Mouse (Mus musculus) hindbrain, postnatal 0 days (tissue): ENCODE data around the gene Dck. TPM values are rescaled to one million over a fixed set of nuclear protein-coding genes. Genes with fewer than 3 reads are reported as not detected.
A peak's percentile ranks its signal among the peaks of the same experiment; 100 is the strongest.
"Not testable (repeated sequence)": the region's sequence is repeated elsewhere in the genome, so short reads cannot be mapped to it uniquely, and the experiment has no call there.

Source experiments
- ATAC-seq: fragments of 200-750 bp; cut with Nextera tagmentation; 2 replicates; pipeline ENCODE4 v1.8.0; 2017; ENCODE audit warnings: mild to moderate bottlenecking, moderate TSS enrichment, moderate library complexity
- DNase-seq: peaks from one replicate; pipeline ENCODE4 v3.0.0-alpha.2; 2015; ENCODE audit warnings: low spot score
- H3K27ac ChIP-seq: fragments of 300-500 bp; sonication (generic); 2 replicates; pipeline ENCODE4 v1.5.1; 2014; ENCODE audit warnings: mild to moderate bottlenecking
- H3K27me3 ChIP-seq: fragments of 300-500 bp; sonication (generic); 2 replicates; pipeline ENCODE4 v1.6.1; 2014; ENCODE audit warnings: low read length, mixed read lengths; ENCODE audit not compliant: insufficient read depth
- H3K36me3 ChIP-seq: fragments of 300-500 bp; sonication (generic); 2 replicates; pipeline ENCODE4 v1.6.1; 2014; ENCODE audit warnings: low read length, mixed read lengths; ENCODE audit not compliant: insufficient read depth
- H3K4me1 ChIP-seq: fragments of 300-500 bp; sonication (generic); 2 replicates; pipeline ENCODE4 v1.6.1; 2014; ENCODE audit warnings: antibody characterized with exemption, low read length, mixed read lengths; ENCODE audit not compliant: insufficient read depth
- H3K4me2 ChIP-seq: fragments of 300-500 bp; sonication (generic); 2 replicates; pipeline ENCODE4 v1.6.1; 2014; ENCODE audit warnings: low read depth, mild to moderate bottlenecking, low read length, moderate library complexity, mixed read lengths
- H3K4me3 ChIP-seq: fragments of 300-500 bp; sonication (generic); 2 replicates; pipeline ENCODE4 v1.5.1; 2014; ENCODE audit warnings: low read length
- H3K9ac ChIP-seq: fragments of 300-500 bp; sonication (generic); replicated peaks from 2 replicates; pipeline ENCODE4 v1.6.1; 2014; ENCODE audit warnings: mild to moderate bottlenecking, low read length, moderate library complexity, mixed read lengths
- H3K9me3 ChIP-seq: fragments of 300-500 bp; sonication (generic); 2 replicates; pipeline ENCODE4 v1.6.1; 2016; ENCODE audit warnings: low read length, mixed read lengths
- CTCF ChIP-seq: IDR thresholded peaks from 2 replicates; pipeline ENCODE4 v1.5.1; 2016; ENCODE audit warnings: antibody characterized with exemption, control low read depth, low read depth
- WGBS: fragments of 180-500 bp; shearing (Covaris S2); extraction: QIAGEN DNeasy Blood & Tissue Kit; methylation state at CpG from one replicate; pipeline ENCODE4 v1.1.7; 2014; 5-methylcytosine and 5-hydroxymethylcytosine counted together
- polyA plus RNA-seq: library from polyadenylated mRNA; unstranded; fragments of >200 nt; fragmentation: Nextera tagmentation; extraction: Ambion mirVana; gene quantifications from 2 replicates; pipeline ENCODE4 v1.2.1, GENCODE M21; 2015
- total RNA-seq: library from RNA; depleted of rRNA; stranded (reverse); fragments of >200 nt; gene quantifications from 2 replicates; pipeline ENCODE4 v1.2.3, GENCODE M21; 2014

Dck gene
- total and polyA plus RNA-seq, 2 experiments from 2014 or later = 22.3 to 29.7 TPM

DNA sequence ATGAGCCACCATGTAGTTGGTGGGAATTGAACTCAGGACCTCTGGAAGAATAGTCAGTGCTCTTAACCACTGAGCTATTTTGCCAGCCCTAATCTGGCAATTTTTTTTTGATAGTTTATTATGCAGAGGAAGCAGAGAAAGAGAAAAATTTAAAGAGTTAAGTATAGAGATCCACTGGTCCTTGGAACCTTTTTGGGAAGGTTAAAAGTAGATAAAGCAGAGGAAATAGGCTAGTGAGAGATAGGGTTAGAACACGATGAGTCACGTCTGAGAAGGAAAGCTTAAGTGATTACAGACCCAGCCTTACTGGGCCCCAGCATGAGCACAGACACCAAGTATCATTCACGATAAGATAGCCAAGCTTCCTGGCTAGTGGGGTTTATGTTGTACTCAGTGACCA lies 40.8 kb upstream of the Dck start:
- no peak for ATAC-seq

DNA sequence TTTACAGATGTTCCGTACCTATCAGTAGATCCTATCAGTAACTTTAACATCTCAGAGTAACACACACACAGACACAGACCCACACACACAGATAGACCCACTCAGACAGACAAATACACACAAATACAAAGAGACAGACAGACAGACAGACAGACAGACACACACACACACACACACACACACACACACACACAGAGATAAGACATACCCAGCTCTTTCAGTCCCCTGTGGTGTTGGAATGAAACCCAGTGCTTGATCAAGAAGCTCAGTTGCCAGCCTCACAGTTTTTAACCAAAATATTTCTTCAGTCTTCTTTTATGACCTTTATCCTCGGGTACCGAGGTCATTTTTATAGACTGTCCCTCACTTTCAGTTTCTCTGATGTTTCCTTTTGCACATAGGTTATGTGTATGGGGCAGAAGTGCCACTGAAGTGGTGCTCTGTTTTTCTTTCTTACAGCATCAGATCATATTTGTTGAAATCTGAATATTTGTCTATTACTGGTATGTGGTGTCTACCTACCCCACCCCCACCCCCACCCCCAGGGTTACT lies 37.1 kb upstream of the Dck start:
- no peak overlapping the region for H3K4me2 ChIP-seq
- 90% methylated on average over 3 of the region's 3 CpGs for WGBS

More for the DNA sequence above, 40.8 kb upstream of the Dck start:
- Histone ChIP-seq H3K4me2 (no peak overlapping the region), H3K27ac (no peak overlapping the region), H3K36me3 (no peaks in the 10 kb centered on the region), H3K4me1 (0 out of 2 replicates have a peak, but pooled peaks cover 9% of the 10 kb centered on the region), H3K27me3 (no peaks in the 10 kb centered on the region), H3K9me3 (no peaks in the 10 kb centered on the region), H3K4me3 (no peak overlapping the region), H3K9ac (no peak overlapping the region)
- DNase-seq = no peak
- no peak for TF ChIP-seq CTCF
- 72% methylated on average over 3 of the region's 3 CpGs for WGBS

DNA sequence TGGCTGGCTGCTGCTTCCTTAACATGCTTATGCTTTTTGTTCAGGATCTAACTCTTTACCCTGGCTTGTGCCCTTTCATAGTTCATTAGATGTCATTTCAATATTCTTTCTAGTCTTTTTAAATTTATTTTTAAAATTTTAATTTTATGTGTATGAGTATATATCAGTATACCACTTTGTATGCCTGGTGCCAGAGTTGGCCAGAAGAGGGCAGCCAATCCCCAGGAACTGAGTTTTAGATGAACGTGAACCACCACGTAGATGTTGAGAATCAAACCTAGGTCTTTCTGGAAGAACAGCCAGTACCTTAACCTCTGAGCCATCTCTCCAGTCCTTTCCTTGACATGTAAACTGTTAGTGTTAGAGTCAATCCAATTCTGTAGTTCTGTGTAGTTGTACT lies 30.0 kb upstream of the Dck start:
- no peak for ATAC-seq
- DNase-seq = peak; percentile 9
- Histone ChIP-seq H3K4me2 (no peak overlapping the region), H3K36me3 (no peaks in the 10 kb centered on the region), H3K9ac (no peak overlapping the region), H3K27me3 (no peaks in the 10 kb centered on the region), H3K27ac (no peak overlapping the region), H3K9me3 (no peaks in the 10 kb centered on the region), H3K4me1 (0 out of 2 replicates have a peak, but pooled peaks cover 4% of the 10 kb centered on the region), H3K4me3 (no peak overlapping the region)
- WGBS = 92% methylated on average over 2 of the region's 2 CpGs
- TF ChIP-seq CTCF = peak; percentile 36

More for the DNA sequence above, 37.1 kb upstream of the Dck start:
- 0 out of 2 replicates have a peak, but pooled peaks cover 5% of the 10 kb centered on the region for H3K4me1 ChIP-seq
- no peak overlapping the region for H3K27ac ChIP-seq
- no peaks in the 10 kb centered on the region for H3K36me3 ChIP-seq
- no peak for ATAC-seq
- no peaks in the 10 kb centered on the region for H3K9me3 ChIP-seq
- no peak overlapping the region for H3K4me3 ChIP-seq
- no peak overlapping the region for H3K9ac ChIP-seq
- H3K27me3 ChIP-seq = no peaks in the 10 kb centered on the region
- no peak for TF ChIP-seq CTCF
- no peak for DNase-seq

DNA sequence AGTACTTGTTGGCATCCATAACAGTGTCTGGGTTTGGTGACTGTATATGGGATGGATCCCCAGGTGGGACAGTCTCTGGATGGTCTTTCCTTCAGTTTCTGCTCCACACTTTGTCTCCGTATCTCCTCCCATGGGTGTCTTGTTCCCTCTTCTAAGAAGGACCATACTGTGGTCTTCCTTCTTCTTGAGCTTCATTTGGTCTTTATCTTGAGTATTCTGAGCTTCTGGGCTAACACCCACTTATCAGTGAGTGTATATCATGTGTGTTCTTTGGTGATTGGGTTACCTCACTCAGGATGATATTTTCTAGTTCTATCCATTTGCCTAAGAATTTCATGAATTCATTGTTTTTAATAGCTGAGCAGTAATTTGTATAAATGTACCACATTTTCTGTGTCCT lies 23.7 kb upstream of the Dck start:
- not testable (repeated sequence) for H3K4me3 ChIP-seq, H3K9ac ChIP-seq, DNase-seq, H3K9me3 ChIP-seq, H3K4me2 ChIP-seq, ATAC-seq, H3K27me3 ChIP-seq, H3K4me1 ChIP-seq, H3K27ac ChIP-seq, H3K36me3 ChIP-seq
- WGBS = 100% methylated on average over 1 of the region's 1 CpGs

DNA sequence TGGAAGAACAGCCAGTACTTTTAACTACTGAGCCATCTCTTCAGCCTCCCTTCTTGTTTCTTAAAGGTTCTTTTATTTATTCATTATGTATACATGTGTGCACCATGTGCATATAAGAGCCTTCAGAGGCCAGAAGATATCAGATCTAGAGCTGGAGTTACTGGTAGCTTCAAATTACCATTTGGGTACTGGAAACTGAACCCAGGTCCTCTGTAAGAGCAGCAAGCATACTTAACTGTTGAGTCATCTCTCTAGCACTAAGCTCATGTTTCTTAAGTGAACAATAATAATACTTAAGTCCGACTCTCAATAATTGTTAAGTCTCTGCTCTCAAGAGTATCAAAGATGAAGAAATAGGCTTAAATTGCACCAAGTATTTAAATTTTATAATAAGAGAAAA lies 17.0 kb upstream of the Dck start:
- no peak for ATAC-seq
- H3K27ac ChIP-seq = no peak overlapping the region
- WGBS = 88% methylated on average over 1 of the region's 1 CpGs
- no peak for DNase-seq
- no peak overlapping the region for H3K4me2 ChIP-seq
- TF ChIP-seq CTCF = no peak
- H3K4me3 ChIP-seq = no peak overlapping the region
- no peaks in the 10 kb centered on the region for H3K4me1 ChIP-seq
- no peak overlapping the region for H3K9ac ChIP-seq
- H3K27me3 ChIP-seq = no peaks in the 10 kb centered on the region
- 0 out of 2 replicates have a peak, but pooled peaks cover under 1% of the 10 kb centered on the region for H3K36me3 ChIP-seq
- no peaks in the 10 kb centered on the region for H3K9me3 ChIP-seq

DNA sequence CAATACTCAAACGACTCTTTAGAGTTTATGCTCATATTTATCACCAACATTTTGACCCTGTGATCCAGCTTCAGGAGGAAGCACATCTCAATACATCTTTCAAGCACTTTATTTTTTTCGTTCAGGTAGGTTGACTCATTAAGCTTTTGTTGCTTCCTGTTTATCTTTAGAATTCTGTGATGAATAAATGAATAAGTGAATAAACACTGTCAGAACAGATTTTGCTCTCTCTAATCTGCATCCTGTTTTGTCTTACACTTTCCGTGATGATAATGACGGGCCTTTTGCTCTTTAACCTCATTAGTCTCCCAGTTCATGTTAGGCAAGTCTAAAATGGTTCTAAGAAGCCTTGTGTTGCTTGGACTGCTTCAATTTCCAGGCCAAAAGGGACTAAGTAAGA lies 11.6 kb upstream of the Dck start:
- DNase-seq = no peak
- Histone ChIP-seq H3K4me3 (no peak overlapping the region), H3K9ac (no peak overlapping the region), H3K4me2 (no peak overlapping the region), H3K4me1 (no peaks in the 10 kb centered on the region), H3K9me3 (no peaks in the 10 kb centered on the region), H3K36me3 (peaks cover 4% of the 10 kb centered on the region; the same call in 1 of the 2 replicates), H3K27ac (no peak overlapping the region), H3K27me3 (no peaks in the 10 kb centered on the region)
- 92% methylated on average over 4 of the region's 4 CpGs for WGBS
- no peak for TF ChIP-seq CTCF
- ATAC-seq = no peak

DNA sequence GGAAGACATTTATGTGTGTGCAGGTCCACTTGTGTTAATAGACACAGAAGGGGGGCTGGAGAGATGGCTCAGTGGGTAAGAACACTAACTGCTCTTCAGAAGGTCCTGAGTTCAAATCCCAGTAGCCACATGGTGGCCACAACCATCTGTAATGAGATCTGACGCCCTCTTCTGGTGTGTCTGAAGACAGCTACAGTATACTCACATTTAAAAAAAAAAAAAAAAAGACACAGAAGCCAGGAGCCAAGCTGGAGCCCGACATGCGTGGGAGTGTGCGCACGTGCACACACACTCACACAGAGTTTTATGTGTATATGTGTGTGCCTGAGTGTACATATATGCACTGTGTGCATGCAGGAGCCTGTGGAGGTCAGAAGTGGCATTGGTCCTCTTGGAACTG lies 2.2 kb upstream of the Dck start:
- no peaks in the 10 kb centered on the region for H3K36me3 ChIP-seq
- no peaks in the 10 kb centered on the region for H3K27me3 ChIP-seq
- no peak overlapping the region for H3K4me2 ChIP-seq
- no peak overlapping the region for H3K9ac ChIP-seq
- ATAC-seq (no peak), DNase-seq (no peak)
- WGBS = 94% methylated on average over 5 of the region's 5 CpGs
- H3K27ac ChIP-seq = no peak overlapping the region
- TF ChIP-seq CTCF = peak; percentile 25; the same call in 1 of the 2 replicates
- H3K4me1 ChIP-seq = no peaks in the 10 kb centered on the region
- H3K9me3 ChIP-seq = no peaks in the 10 kb centered on the region
- no peak overlapping the region for H3K4me3 ChIP-seq
